Mouse (Mus musculus) adrenal gland, adult 10 weeks (tissue): Measurements from ENCODE around the gene Kctd18. TPM values are rescaled to one million over a fixed set of nuclear protein-coding genes. Genes with fewer than 3 reads are reported as not detected.

ENCODE experiments used
- polyA plus RNA-seq: library from polyadenylated mRNA; stranded (reverse); fragments of 350-450 nt; fragmentation: Illumina TruSeq; extraction: RNeasy Lipid Tissue Mini Kit (QIAGEN cat#74804); gene quantifications from one replicate; pipeline ENCODE4 v1.2.3, GENCODE M21; 2014; ENCODE audit warnings: low read depth, low replicate concordance

The Kctd18 gene
- 25.0 TPM for polyA plus RNA-seq

DNA sequence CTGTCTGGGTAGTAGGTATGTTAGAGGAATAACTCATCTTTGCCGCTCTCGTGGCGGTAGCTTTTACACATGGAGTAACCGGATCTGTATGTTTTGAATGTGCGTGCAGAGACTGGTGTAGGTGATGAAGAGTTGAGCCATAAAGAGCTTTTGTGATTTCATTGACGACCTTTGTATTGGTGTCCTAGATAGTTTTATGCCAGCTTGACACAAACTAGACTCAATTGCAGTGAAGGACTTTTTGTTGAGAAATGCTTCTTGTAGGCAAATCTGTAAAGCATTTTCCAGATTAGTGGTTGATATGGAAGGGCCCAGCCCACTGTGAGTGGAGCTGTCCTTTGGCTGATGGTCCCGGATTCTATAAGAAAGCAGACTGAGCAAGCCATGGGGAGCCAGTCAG lies at the start of gene Kctd18:
TSS of gene Kctd18 (minus strand) at position 101 of the 400 bp plus-strand sequence.

DNA sequence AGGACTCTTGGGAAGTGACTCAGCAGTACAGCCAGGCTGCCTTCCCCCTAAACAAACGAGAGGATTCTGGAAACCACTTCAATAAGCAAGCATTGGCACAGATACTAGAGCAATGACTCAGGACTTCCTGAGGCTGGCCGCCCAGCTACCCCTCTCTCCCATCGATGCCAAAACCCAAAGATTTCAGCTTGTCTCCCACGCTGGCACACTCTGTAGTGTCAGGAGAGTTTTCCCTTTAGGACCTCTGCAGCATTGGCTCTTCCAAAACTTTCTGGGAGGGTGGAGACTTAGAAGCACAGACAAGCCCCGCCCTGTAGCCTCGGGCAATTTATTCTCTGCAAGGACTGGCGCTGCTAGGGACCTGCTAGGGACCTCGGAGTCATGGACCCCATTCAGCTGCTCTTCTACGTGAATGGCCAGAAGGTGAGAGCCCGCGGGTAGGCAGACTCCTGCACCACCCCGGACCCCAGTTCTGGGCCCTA lies 10.9 kb upstream of the Kctd18 start, which contains the start of gene Aox1:
TSS of gene Aox1 (plus strand) at position 296 of the 482 bp plus-strand sequence.

DNA sequence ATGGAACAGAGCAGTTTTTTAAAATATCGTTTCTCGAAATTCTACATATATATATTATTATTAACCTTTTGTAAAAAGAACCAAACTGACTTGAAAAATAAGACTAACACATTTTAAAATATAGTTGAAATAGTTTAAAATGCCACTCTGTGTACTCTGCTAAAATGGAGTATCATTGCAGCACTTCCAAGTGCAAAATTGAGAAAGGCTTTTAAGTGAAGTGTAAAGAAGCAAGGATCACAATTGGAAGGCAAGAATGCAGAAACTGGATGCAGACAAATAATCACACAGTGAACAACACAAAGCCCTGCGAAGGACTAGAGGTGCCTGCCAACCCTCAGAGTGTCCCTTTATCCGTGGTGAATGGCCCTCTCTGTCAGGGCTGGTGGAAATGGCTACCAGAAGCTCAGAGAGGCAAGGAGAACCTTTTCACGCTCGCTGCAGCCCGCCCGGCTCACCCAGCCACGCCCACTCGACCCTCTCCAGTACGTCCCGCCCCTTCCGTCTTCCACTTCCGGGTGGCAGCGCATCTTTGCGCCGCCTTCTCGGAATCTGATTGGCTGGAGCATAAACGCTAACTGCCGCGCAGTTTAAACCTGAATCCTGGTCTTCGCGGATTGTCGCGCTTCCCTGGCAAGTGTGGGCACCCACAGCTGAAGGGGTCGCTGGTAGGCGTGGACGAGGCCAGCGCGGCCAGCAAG lies 23.2 kb downstream of the Kctd18 start, which contains the start of gene Sgo2a:
TSS of gene Sgo2a (plus strand) at position 540 of the 701 bp plus-strand sequence.

Other genes with a start within 250 kb of the Kctd18 start
- gene Spats2l, start 244.8 kb downstream of the Kctd18 start, polyA plus RNA-seq: 5.8 TPM
- 4.7 TPM for gene Sgo2a, start 23.0 kb downstream of the Kctd18 start, polyA plus RNA-seq
- 48.0 TPM for gene Aox1, start 11.0 kb upstream of the Kctd18 start, polyA plus RNA-seq
- 4.4 TPM for gene Aox3, start 94.2 kb upstream of the Kctd18 start, polyA plus RNA-seq
- gene Aox4, start 191.4 kb upstream of the Kctd18 start, polyA plus RNA-seq: not detected